Mouse (Mus musculus): ENCODE measurements around the gene Pgf.
A peak's percentile ranks its signal among the peaks of the same experiment; 100 is the strongest.

The Pgf gene

DNA sequence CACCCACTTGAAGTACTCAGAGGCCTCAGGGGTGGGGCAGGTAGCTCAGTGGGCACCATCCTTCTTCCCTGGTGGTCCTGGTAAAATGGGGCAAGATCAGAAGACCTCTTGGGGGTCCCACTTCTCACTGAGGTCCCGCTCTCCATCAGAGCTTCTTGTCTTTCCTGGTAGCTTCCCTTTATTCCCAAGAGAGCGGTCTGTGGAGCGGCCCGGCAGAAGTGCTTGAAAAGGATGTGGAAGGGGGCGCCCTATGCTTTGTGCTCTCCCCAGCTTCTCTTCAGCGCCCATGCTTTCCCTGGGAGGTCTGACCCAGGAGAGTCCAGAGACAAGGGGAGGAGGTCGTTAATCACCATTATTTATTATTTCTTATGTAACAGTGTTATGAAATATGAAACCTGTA, 19.8 kb upstream of the Pgf start:
- Histone ChIP-seq H3K36me3 (ENCODE audit: control insufficient read depth, insufficient read depth, low read length, poor library complexity, severe bottlenecking) (no peaks in the 10 kb centered on the region), H3K27me3 (ENCODE audit: control insufficient read depth, insufficient read depth, low read length, poor library complexity, severe bottlenecking) (no peaks in the 10 kb centered on the region)
- DNase-seq (ENCODE audit: low read depth, low spot score) = no peak

DNA sequence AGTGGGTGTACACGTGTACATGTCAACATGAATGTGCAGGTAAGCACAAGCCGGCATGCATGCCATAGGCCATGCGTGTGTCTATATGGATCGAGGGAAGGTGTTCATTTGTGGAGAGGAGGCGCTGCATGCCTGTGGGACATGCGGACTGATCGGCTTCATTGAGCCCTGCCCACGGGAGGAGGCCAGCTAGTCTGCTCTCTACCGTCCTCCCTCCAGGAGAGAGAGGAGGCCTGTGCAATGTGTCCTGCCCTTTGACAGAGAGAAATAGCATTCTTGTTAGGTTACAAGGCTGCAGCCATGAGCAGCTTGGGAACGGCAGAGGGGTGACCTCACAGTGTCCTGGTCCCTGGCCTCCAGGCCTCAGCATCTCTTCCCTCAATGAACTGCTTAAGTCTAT, 18.6 kb upstream of the Pgf start:
- H3K36me3 ChIP-seq (ENCODE audit: control insufficient read depth, insufficient read depth, low read length, poor library complexity, severe bottlenecking) = no peaks in the 10 kb centered on the region
- DNase-seq (ENCODE audit: low read depth, low spot score) = no peak
- H3K27me3 ChIP-seq (ENCODE audit: control insufficient read depth, insufficient read depth, low read length, poor library complexity, severe bottlenecking) = no peaks in the 10 kb centered on the region

DNA sequence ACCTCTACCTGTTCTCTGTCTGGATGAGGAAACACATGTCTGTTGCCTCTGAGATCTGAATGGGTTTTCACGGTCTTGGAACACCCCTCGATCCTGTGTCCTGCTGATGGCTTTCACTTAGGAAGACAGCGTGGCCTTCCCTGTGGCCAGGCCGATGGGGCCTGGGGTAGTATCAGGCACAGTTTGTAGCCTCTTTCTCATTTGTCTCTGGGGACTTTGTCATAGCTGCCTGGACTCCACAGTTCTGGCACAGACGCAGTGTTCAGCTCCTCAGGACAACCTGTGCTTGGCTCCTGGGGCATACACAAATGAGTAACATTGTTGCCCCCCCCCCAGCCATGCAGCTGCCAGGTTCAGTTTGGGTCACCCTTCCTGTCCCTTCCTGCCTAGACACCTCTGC, 17.5 kb upstream of the Pgf start:
- H3K27me3 ChIP-seq (ENCODE audit: control insufficient read depth, insufficient read depth, low read length, poor library complexity, severe bottlenecking) = no peaks in the 10 kb centered on the region
- DNase-seq (ENCODE audit: low read depth, low spot score) = no peak
- no peaks in the 10 kb centered on the region for H3K36me3 ChIP-seq (ENCODE audit: control insufficient read depth, insufficient read depth, low read length, poor library complexity, severe bottlenecking)

DNA sequence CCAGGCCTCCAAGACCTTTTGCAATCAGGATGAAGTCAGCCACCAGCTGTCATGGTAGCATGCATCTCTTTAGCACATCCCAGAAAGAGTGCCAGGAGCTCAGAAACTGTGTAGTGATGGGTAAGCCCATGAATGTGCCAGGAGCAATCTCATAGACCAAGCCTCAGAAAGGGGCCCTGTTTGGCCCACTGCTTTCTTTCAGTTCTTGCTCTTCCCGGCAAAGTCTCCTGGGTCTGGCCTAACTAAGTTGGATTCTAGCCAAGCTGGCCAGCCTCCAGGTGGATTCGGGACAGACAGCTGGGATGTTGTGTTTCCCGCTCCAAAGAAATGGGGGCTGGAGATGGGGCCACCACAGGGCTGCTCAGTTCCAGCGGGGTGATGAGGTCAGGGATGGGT, 17.0 kb upstream of the Pgf start:
- no peak for DNase-seq (ENCODE audit: low read depth, low spot score)
- Histone ChIP-seq H3K36me3 (ENCODE audit: control insufficient read depth, insufficient read depth, low read length, poor library complexity, severe bottlenecking) (no peaks in the 10 kb centered on the region), H3K27me3 (ENCODE audit: control insufficient read depth, insufficient read depth, low read length, poor library complexity, severe bottlenecking) (no peaks in the 10 kb centered on the region)

DNA sequence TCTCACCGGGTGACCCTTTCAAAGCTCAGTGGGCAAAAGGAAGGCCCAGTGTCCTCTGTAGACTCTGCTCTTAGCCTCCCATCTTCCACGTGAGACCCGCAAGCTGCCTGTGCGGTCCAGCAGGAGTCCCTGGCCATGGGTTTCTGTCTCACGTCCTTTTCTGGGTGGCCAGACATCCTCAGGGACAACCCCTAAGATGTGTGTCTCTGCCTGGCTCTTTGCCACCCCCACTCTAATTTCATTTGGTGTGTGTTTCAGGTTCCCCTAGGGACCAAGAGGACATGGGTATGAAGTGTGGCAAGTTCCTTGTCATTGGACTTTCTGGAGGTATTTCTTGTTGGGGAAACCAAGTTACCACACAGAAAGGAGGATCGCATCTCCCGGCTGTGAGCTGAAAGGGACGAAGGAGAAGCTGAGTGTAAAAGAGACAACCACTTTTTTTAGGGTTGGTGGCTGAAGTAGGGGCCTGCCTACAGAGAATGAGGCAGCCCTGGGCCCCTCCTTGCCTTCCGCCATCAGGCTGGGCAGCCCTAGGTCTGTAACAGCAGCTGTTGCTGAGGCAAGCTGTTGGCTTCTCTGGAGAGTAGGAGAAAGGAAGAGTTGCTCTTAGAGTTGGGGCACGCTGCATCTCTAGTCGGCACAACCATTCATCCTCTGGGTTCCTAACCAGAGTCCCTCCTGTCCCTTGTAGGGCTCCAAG, 16.5 kb upstream of the Pgf start:
- Histone ChIP-seq H3K36me3 (ENCODE audit: control insufficient read depth, insufficient read depth, low read length, poor library complexity, severe bottlenecking) (no peaks in the 10 kb centered on the region), H3K27me3 (ENCODE audit: control insufficient read depth, insufficient read depth, low read length, poor library complexity, severe bottlenecking) (no peaks in the 10 kb centered on the region)
- DNase-seq (ENCODE audit: low read depth, low spot score) = no peak

DNA sequence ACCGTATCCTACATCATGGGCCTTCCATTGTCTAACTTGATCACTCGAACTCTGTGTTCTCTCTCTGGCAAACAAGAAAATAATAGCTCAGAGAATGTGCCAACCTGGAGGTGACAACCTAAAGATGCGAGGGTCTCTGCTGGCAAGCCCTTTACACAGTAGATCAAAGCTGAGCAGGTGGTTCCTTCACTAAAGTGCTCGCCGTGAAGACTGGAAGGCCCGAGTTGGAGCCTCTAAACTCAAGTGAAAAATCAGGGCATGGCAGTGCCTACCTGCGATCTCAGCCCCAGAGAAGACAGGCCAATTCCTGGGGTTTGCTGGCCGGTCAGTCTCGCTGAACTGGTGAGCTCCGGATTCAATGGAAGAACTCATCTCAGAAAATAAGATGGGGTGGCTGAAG, 15.6 kb upstream of the Pgf start:
- H3K27me3 ChIP-seq (ENCODE audit: control insufficient read depth, insufficient read depth, low read length, poor library complexity, severe bottlenecking) = no peaks in the 10 kb centered on the region
- H3K36me3 ChIP-seq (ENCODE audit: control insufficient read depth, insufficient read depth, low read length, poor library complexity, severe bottlenecking) = no peaks in the 10 kb centered on the region
- DNase-seq (ENCODE audit: low read depth, low spot score) = no peak

DNA sequence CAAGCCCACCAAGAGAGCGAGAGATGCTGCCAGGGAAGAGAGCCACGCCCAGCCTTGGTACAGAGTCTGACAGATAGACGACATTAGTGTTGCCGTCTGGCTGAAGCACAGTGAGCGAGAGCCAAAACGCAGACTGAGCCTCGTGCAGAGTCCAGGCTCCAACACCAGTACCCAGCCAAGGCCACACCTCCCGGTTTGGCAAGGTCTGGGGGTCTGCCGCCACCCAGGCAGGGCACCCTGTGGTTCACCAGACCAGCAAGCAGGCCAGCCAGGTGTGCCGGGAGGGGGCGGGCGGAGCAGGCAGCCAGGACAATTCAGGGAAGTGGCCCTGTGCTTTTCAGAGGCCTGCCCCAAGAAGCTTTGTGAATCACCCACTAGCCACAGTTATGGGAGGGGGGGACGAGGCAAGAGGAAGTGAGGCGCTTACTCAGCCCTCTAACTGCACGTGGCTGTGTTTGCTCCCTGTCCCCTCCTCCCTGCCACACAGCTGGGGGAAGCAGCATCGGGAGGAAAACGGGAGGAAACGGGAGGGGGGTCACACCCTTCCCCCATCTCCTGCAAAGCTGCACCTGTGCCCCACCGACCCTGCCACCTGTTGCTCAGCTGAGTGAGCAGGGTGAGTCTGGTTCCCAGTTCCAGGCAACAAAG, 15.0 kb upstream of the Pgf start:
- Histone ChIP-seq H3K27me3 (ENCODE audit: control insufficient read depth, insufficient read depth, low read length, poor library complexity, severe bottlenecking) (no peaks in the 10 kb centered on the region), H3K36me3 (ENCODE audit: control insufficient read depth, insufficient read depth, low read length, poor library complexity, severe bottlenecking) (no peaks in the 10 kb centered on the region)
- DNase-seq (ENCODE audit: low read depth, low spot score) = peak; percentile 53

DNA sequence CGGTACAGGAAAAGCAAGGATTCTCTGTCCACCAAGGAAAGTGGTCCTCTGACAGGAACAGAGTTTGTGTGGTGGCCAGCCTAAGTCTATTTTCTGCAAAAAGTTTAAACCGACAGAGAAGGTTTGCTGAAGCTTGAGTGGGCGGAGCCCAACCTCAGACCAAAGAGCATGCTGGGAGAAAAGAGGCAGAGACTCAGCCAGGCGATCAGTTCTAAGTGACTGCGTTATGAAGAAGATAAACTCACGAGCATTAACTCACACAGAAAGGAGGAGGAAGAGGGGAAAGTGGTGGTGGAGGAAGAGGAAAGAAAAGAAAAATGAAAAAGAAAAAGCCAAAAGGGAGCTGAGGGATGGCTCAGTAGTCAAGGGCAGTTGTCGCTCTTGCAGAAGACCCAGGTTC, 12.7 kb upstream of the Pgf start:
- DNase-seq (ENCODE audit: low read depth, low spot score) = no peak
- no peaks in the 10 kb centered on the region for H3K27me3 ChIP-seq (ENCODE audit: control insufficient read depth, insufficient read depth, low read length, poor library complexity, severe bottlenecking)
- H3K36me3 ChIP-seq (ENCODE audit: control insufficient read depth, insufficient read depth, low read length, poor library complexity, severe bottlenecking) = no peaks in the 10 kb centered on the region

DNA sequence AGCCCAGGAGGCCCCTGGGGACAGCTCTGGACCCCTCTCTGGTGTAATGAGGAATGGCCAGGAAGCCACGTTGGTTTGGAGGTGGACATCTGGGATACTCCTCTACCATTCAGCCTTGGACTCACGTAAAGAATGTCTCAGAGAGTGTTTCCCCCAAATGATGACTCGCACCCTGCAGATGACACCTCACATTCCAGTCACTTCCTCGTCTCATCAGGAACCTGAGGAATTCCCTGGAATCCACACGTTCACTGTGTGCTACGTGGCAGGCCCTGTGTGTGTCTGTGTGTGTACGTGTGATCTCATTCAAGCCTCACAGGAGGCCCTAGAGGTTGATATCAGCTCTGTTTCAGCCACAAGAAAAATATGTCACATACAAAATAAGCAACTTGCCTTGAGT, 8.8 kb upstream of the Pgf start:
- Histone ChIP-seq H3K36me3 (ENCODE audit: control insufficient read depth, insufficient read depth, low read length, poor library complexity, severe bottlenecking) (no peaks in the 10 kb centered on the region), H3K27me3 (ENCODE audit: control insufficient read depth, insufficient read depth, low read length, poor library complexity, severe bottlenecking) (no peaks in the 10 kb centered on the region)
- DNase-seq (ENCODE audit: low read depth, low spot score) = no peak

DNA sequence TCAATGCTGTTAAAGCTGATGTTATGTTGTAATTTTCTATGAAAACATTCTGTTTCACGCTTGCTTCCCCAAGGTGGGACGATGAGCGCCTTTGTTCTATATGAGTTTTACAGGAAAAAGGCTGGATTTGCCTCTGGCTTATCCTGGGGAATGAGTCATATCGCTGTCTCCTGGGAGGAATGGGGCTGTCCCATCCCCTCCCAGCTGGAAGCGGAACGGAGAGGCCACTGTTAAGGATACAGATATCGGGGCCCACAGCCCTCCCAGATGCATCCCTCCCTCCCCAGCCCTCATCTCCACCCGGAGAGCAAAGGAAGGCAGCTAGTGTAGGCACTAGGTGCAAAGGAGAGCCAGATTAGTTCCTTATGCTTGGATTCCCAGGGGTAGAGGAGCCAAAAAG, 8.2 kb upstream of the Pgf start:
- no peaks in the 10 kb centered on the region for H3K27me3 ChIP-seq (ENCODE audit: control insufficient read depth, insufficient read depth, low read length, poor library complexity, severe bottlenecking)
- DNase-seq (ENCODE audit: low read depth, low spot score) = no peak
- no peaks in the 10 kb centered on the region for H3K36me3 ChIP-seq (ENCODE audit: control insufficient read depth, insufficient read depth, low read length, poor library complexity, severe bottlenecking)

DNA sequence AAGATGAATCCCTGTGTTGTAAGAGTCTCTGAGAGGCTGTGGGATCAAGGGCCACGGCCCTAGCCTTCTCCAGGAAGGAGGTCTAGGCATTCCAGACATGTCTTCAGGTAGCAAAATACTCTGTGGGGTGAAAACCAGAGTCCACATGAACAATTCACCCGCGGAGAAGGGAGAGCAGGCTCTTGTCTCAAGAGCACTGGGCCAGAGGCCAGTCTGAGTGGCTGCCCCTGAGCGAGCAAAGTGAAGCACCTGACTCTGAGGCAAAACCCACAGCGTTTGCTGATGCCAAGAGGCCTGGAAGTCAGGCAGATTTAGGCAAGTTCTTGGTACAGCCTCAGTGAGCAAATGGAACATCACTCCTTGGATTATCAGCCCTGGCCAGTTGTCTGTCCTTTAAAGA, 6.5 kb upstream of the Pgf start:
- Histone ChIP-seq H3K36me3 (ENCODE audit: control insufficient read depth, insufficient read depth, low read length, poor library complexity, severe bottlenecking) (no peaks in the 10 kb centered on the region), H3K27me3 (ENCODE audit: control insufficient read depth, insufficient read depth, low read length, poor library complexity, severe bottlenecking) (no peaks in the 10 kb centered on the region)
- no peak for DNase-seq (ENCODE audit: low read depth, low spot score)

DNA sequence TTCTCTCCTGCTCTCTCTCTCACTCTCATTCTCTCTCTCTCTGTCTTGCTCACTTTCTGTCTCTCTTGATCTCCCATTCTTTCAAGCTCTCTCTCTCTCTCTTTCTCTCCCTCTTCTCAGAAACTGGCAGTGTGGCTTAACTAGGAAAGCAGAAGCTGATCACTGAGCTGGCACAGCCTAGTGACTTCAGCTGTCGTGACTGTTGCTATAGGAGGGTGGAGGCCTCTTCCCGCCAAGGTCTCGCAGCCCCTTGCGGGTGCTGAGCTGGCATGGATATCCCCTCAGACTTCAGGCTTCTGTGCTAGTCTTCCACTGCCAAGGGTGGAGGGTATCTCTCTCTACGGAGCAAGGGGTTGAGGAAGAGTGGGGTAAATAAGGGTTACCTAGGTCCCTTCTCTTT, 5.3 kb upstream of the Pgf start:
- peak; percentile 39 for DNase-seq (ENCODE audit: low read depth, low spot score)
- H3K36me3 ChIP-seq (ENCODE audit: control insufficient read depth, insufficient read depth, low read length, poor library complexity, severe bottlenecking) = no peaks in the 10 kb centered on the region
- no peaks in the 10 kb centered on the region for H3K27me3 ChIP-seq (ENCODE audit: control insufficient read depth, insufficient read depth, low read length, poor library complexity, severe bottlenecking)

DNA sequence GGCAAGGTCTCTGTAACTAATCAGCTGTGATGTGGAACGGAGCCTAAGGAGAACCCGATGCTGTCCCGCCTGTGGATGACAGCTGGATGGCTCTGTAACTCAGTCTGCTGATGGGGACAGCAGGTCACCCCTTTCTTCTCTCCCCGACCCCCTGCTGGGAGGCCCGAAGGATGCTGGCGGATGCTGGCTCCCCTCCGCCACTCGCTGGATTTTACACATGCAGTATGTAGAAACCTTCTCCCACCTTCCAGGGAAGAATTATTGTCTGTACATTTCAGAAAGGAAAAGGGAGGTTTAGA, 4.7 kb upstream of the Pgf start:
- Histone ChIP-seq H3K36me3 (ENCODE audit: control insufficient read depth, insufficient read depth, low read length, poor library complexity, severe bottlenecking) (no peaks in the 10 kb centered on the region), H3K27me3 (ENCODE audit: control insufficient read depth, insufficient read depth, low read length, poor library complexity, severe bottlenecking) (no peaks in the 10 kb centered on the region)
- DNase-seq (ENCODE audit: low read depth, low spot score) = no peak

DNA sequence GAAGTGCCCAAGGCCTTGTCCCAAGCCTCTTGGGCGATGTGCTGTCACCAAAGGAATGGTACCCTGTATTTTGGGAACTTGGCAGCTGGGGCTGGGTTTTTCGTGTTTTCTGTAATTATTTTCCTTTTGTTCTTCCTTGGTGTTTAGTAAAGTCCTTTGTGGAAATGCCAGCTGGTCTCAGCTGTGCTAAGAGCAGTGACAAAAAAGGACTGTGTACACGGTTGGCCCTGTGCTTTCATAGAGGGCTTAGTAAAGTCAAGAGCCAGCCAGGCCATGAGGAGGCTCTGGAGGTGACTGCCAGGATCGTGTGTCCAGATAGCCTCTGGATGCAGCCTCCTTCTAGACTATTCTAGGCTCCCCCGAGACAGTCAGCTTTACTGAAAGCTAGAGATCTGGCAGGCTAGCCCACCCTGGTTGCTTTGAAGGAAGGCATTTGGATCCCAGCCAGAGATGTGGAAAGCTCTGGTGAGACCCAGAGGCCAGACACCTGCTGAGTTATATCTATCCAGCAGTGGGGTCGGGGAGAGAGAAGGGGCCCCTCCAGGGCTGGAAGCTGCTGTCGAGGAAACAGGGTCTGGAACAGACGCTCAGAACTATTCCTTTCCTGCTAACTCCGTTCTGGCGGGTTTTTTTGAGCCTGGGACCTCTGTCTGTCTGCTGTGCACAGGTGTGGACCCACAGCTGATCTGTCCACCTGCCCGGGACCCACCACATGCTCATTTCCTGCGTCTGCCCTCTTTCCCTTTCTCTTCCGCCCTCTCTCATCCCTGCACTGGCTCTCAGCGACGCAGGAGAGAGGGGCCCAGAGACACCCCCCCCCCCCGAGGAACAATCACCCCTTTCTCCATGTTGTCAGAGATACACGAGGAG, 4.1 kb upstream of the Pgf start:
- DNase-seq (ENCODE audit: low read depth, low spot score) = no peak
- Histone ChIP-seq H3K27me3 (ENCODE audit: control insufficient read depth, insufficient read depth, low read length, poor library complexity, severe bottlenecking) (no peaks in the 10 kb centered on the region), H3K36me3 (ENCODE audit: control insufficient read depth, insufficient read depth, low read length, poor library complexity, severe bottlenecking) (no peaks in the 10 kb centered on the region)

DNA sequence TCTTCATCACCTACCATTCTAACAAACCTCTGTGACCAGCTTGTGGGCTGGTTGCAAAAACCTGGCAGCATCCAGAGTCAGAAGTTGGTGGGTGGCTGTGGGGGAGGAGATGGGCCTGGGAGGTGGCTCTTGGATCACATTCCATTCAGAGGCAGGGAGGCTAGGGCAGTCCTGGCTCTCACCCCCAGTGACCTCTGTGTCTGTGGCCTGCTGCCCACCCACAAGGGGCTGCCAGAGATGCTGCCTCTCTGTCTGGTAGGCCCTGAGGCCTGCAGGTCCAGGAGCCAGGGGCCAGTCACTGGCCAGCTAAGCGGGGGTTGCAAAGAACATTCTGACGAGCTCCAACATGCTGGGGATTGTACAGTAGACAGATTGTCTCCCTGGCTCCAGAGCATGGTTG, 704 bp upstream of the Pgf start:
- DNase-seq (ENCODE audit: low read depth, low spot score) = no peak
- H3K27me3 ChIP-seq (ENCODE audit: control insufficient read depth, insufficient read depth, low read length, poor library complexity, severe bottlenecking) = no peaks in the 10 kb centered on the region
- no peaks in the 10 kb centered on the region for H3K36me3 ChIP-seq (ENCODE audit: control insufficient read depth, insufficient read depth, low read length, poor library complexity, severe bottlenecking)
